Mouse (Mus musculus) thymus, adult 2 months (tissue): ENCODE results near the gene Rbp7. TPM values are rescaled to one million over a fixed set of nuclear protein-coding genes. Genes with fewer than 3 reads are reported as not detected.

Source experiments
- DNase-seq: peaks from one replicate; pipeline ENCODE4 v3.0.0; 2021
- H3K27ac ChIP-seq: fragments of 200-500 bp; 2 replicates; pipeline ENCODE4 v1.5.1; 2012; ENCODE audit warnings: low read length, control low read depth; ENCODE audit not compliant: control insufficient read depth, insufficient read depth
- H3K27me3 ChIP-seq: fragments of 200-500 bp; 2 replicates; pipeline ENCODE4 v1.6.1; 2012; ENCODE audit warnings: mild to moderate bottlenecking, low read length, moderate library complexity, mixed read lengths; ENCODE audit not compliant: control insufficient read depth, insufficient read depth
- H3K36me3 ChIP-seq: fragments of 200-500 bp; 2 replicates; pipeline ENCODE4 v1.6.1; 2012; ENCODE audit warnings: mild to moderate bottlenecking, low read length, moderate library complexity; ENCODE audit not compliant: control insufficient read depth, insufficient read depth
- H3K4me1 ChIP-seq: fragments of 200-500 bp; replicated peaks from 2 replicates; pipeline ENCODE4 v1.6.1; 2012; ENCODE audit warnings: low read length; ENCODE audit not compliant: control insufficient read depth, insufficient read depth
- H3K4me3 ChIP-seq: fragments of 200-500 bp; 2 replicates; pipeline ENCODE4 v1.5.1; 2012; ENCODE audit warnings: mild to moderate bottlenecking, low read length, control low read depth, moderate library complexity; ENCODE audit not compliant: control insufficient read depth, insufficient read depth
- CTCF ChIP-seq: fragments of 200-500 bp; IDR thresholded peaks from 2 replicates; pipeline ENCODE4 v1.5.1; 2012; ENCODE audit warnings: mild to moderate bottlenecking, control low read depth, low read length, moderate library complexity, borderline replicate concordance; ENCODE audit not compliant: control insufficient read depth, poor library complexity, insufficient read depth; ENCODE audit errors: extremely low read depth
- POLR2A ChIP-seq: fragments of 200-500 bp; IDR thresholded peaks from 2 replicates; pipeline ENCODE4 v1.6.1; 2012; ENCODE audit warnings: mild to moderate bottlenecking, low read length, control low read depth, moderate library complexity; ENCODE audit not compliant: control insufficient read depth, poor library complexity, insufficient read depth; ENCODE audit errors: extremely low read depth
- WGBS: fragments of 180-500 bp; shearing (Covaris S2); methylation state at CpG from one replicate; pipeline ENCODE4 v1.1.7; 2018; 5-methylcytosine and 5-hydroxymethylcytosine counted together
- polyA plus RNA-seq: library from polyadenylated mRNA; depleted of rRNA; stranded (reverse); fragments of >200 nt; gene quantifications from 2 replicates; pipeline ENCODE4 v1.2.3, GENCODE M21; 2012

Gene Rbp7
- polyA plus RNA-seq, 1 experiment, result 1.2 TPM

- DNase-seq, result no peak
- Histone ChIP-seq H3K4me3 (no peak overlapping the region), H3K27ac (no peak overlapping the region), H3K27me3 (no peaks in the 10 kb centered on the region), H3K36me3 (no peaks in the 10 kb centered on the region), H3K4me1 (peaks cover 12% of the 10 kb centered on the region)
- TF ChIP-seq POLR2A, result no peak
- TF ChIP-seq CTCF, result no peak
- 87% methylated on average over 10 of the region's 10 CpGs for WGBS
Measured at GRCm38 (mm10) chr4:149416417-149416816, 38.4 kb downstream of the Rbp7 start.

- 70% methylated on average over 13 of the region's 13 CpGs for WGBS
- H3K27me3 ChIP-seq, result no peaks in the 10 kb centered on the region
- DNase-seq, result no peak
- H3K4me1 ChIP-seq, result peaks cover 12% of the 10 kb centered on the region
- H3K27ac ChIP-seq, result no peak overlapping the region
- no peaks in the 10 kb centered on the region for H3K36me3 ChIP-seq
- H3K4me3 ChIP-seq, result no peak overlapping the region
- TF ChIP-seq POLR2A (no peak), CTCF (no peak)
Measured at GRCm38 (mm10) chr4:149415651-149416169, 39.1 kb downstream of the Rbp7 start.

GRCm38 (mm10) chr4:149414259-149414658, 40.5 kb downstream of the Rbp7 start:
- WGBS, result 94% methylated on average over 3 of the region's 3 CpGs
- no peaks in the 10 kb centered on the region for H3K36me3 ChIP-seq
- H3K27me3 ChIP-seq, result no peaks in the 10 kb centered on the region
- H3K4me3 ChIP-seq, result no peak overlapping the region
- peaks cover 15% of the 10 kb centered on the region for H3K4me1 ChIP-seq
- no peak for DNase-seq
- TF ChIP-seq CTCF (no peak), POLR2A (no peak)
- no peak overlapping the region for H3K27ac ChIP-seq

DNA sequence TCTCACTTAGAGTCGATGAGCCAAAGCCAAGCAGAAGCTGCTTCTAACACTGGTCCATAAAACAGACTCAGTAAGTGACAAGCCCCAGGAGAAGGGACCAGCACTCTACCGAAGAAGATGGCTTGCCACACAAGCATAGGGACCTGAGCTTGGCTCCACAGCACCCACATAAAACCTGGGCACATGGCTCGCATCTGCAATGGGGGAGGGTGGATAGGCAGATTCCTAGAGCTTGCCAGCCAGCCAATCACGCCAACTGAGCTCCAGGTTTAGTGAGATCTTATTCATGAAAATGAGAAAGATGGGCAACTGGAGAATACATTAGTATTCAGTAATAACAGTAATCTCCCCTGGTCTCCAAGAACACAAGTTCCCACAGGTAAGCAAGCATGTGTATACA, 45.0 kb downstream of the Rbp7 start:
- 64% methylated on average over 4 of the region's 4 CpGs for WGBS
- 0 out of 2 replicates have a peak overlapping the region, but pooled peaks have one; percentile 8 for H3K27ac ChIP-seq
- no peak overlapping the region for H3K4me3 ChIP-seq
- H3K27me3 ChIP-seq, result no peaks in the 10 kb centered on the region
- peaks cover 3% of the 10 kb centered on the region for H3K4me1 ChIP-seq
- DNase-seq, result no peak
- no peak for TF ChIP-seq POLR2A
- no peak for TF ChIP-seq CTCF
- H3K36me3 ChIP-seq, result no peaks in the 10 kb centered on the region

- WGBS, result 94% methylated on average over 6 of the region's 6 CpGs
- TF ChIP-seq CTCF, result no peak
Measured at GRCm38 (mm10) chr4:149408331-149408730, 46.4 kb downstream of the Rbp7 start.

DNA sequence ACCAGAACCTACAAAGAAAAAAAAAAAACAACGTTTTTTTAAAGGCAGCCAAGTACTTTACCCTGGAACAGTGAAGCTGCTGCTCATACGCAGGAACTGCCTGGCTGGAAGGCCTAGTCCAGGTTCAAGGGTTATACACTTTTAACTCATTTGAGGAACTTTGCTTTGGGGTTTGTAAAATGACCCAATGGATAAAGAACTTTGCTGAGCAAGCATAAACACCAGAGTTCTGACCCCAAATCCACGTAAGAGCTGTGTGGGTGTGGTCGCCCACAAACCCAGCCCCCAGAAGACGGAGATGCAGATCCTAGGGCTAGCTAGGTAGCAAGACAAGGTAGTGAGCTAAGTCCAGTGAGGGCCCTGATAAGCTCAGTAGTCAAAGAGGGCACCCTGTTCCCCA, 47.3 kb downstream of the Rbp7 start:
- TF ChIP-seq CTCF, result no peak
- no peak for TF ChIP-seq POLR2A
- Histone ChIP-seq H3K27ac (no peak overlapping the region), H3K36me3 (no peaks in the 10 kb centered on the region), H3K27me3 (no peaks in the 10 kb centered on the region), H3K4me1 (peaks cover 11% of the 10 kb centered on the region), H3K4me3 (no peak overlapping the region)
- 83% methylated on average over 5 of the region's 5 CpGs for WGBS
- no peak for DNase-seq

More at GRCm38 (mm10) chr4:149408331-149408730, 46.4 kb downstream of the Rbp7 start:
- H3K36me3 ChIP-seq, result no peaks in the 10 kb centered on the region
- peaks cover 7% of the 10 kb centered on the region for H3K4me1 ChIP-seq
- H3K4me3 ChIP-seq, result no peak overlapping the region
- no peaks in the 10 kb centered on the region for H3K27me3 ChIP-seq
- no peak for DNase-seq
- H3K27ac ChIP-seq, result no peak overlapping the region

GRCm38 (mm10) chr4:149405713-149406443, 48.9 kb downstream of the Rbp7 start:
- TF ChIP-seq CTCF (no peak), POLR2A (no peak)
- Histone ChIP-seq H3K4me3 (no peak overlapping the region), H3K36me3 (no peaks in the 10 kb centered on the region), H3K27me3 (no peaks in the 10 kb centered on the region), H3K27ac (no peak overlapping the region), H3K4me1 (peaks cover 24% of the 10 kb centered on the region)
- 92% methylated on average over 16 of the region's 16 CpGs for WGBS
- DNase-seq, result no peak
